Mouse (Mus musculus): Measurements from ENCODE around the gene Get4. TPM values are rescaled to one million over a fixed set of nuclear protein-coding genes. Genes with fewer than 3 reads are reported as not detected.

The Get4 gene
- polyA plus RNA-seq, 1 experiment from 2014 or later, result 134 TPM

DNA sequence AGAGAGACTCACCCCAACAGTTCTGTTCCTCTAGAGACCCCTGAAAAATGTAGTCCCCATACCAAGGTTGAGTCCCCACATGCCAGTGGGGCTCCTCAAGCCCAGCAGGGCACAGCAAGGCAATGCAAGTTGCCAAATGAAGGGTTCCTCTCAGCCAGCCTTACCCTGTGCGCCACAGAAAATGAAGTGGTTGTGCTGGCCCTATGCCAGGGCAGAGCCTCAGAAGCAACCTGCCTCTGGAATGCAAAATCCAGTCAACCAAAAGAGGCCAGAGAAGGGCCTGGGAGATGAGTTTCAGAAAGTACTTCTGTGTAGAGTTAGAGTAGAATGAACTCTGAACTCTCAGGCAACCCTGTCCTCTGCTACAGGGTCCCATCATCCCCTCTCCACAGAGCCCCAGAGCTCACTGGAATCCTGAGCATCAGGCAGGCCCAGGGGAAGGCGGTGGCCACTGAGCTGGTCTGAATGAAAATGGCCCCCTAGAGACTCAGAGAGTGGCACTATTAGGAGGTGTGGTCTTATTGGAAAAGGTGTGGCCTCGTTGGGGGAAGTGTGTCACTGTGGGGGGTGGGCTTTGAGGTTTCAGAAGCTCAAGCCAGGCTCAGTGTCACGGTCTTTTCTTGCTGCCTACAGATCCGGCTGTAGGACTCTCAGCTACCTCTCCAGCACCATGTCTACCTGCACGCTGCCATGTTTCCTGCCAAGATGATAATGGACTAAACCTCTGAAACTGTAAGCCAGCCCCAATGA, 39.9 kb downstream of the Get4 start:
- ATAC-seq (peak; percentile 26), DNase-seq (ENCODE audit: low read depth, low spot score) (no peak)
- in situ Hi-C loops (cut with MboI; ENCODE audit: low pct_unique_long_range_greater_than_20kb), result no loop called here
- no peaks in the 10 kb centered on the region for H3K27me3 ChIP-seq
- TF ChIP-seq CTCF (IDR thresholded peaks at IDR 0.05), result no peak
- ChIA-PET CTCF (interaction anchor here (2.0 kb wide), 1 partner anchor 10 kb away, joined by 8 read pairs; no protein-coding TSS in a partner anchor), POLR2A (no interaction called here)

DNA sequence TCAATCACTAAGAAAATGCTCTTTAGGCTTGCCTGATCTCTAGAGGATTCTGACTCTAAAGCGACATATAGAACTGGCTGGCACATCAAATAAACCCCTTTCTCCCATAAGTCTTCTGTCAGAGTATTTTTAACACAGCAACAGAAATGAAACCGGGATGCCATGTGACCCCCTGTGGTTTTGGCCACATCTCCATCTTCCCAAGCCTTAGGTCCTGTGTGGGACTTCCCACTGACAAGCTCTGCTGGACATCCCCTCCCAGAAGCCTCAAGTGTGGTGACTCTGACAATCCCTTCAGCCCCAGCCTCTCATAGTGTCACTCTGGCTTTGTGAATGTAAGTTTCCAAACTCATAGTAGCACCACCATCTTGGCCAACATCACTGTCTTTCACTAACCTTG, 42.0 kb downstream of the Get4 start:
- in situ Hi-C loops (cut with MboI; ENCODE audit: low pct_unique_long_range_greater_than_20kb), result no loop called here
- DNase-seq (ENCODE audit: low read depth, low spot score) (no peak), ATAC-seq (no peak)
- TF ChIP-seq CTCF (IDR thresholded peaks at IDR 0.05), result no peak
- ChIA-PET CTCF (no interaction called here), POLR2A (no interaction called here)
- no peaks in the 10 kb centered on the region for H3K27me3 ChIP-seq

DNA sequence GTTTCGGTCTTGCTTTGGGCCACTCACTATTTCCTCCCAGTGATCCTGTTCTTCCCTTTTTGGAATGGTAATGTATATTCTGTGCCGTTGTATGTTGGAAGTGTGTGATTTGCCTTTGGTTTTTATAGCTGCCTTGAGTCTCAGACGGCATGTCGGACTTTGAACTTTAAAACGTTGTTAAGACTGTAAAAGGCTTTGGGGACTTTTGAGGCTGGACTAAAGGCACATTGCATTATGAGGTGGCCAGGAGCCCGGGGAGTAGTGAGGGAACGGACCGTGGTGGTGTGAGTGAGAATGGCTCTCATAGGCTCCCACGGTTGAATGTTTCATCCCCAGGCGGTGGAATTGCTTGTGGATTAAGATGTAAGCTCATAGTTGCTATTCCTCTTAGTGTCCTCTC, 45.0 kb downstream of the Get4 start:
- POLR2A ChIA-PET, result no interaction called here
- in situ Hi-C loops (cut with MboI; ENCODE audit: low pct_unique_long_range_greater_than_20kb), result no loop called here
- DNase-seq (ENCODE audit: low read depth, low spot score) (no peak), ATAC-seq (no peak)
- no peaks in the 10 kb centered on the region for H3K27me3 ChIP-seq
- CTCF ChIA-PET, result no interaction called here
- no peak for TF ChIP-seq CTCF (IDR thresholded peaks at IDR 0.05)

GRCm38 (mm10) chr5:139297745-139298144, 45.6 kb downstream of the Get4 start:
- no peak for TF ChIP-seq CTCF (IDR thresholded peaks at IDR 0.05)
- H3K27me3 ChIP-seq, result no peaks in the 10 kb centered on the region
- ATAC-seq (no peak), DNase-seq (ENCODE audit: low read depth, low spot score) (no peak)
- ChIA-PET CTCF (interaction anchor here (1.1 kb wide), 1 partner anchor 16 kb away, joined by 4 read pairs; no protein-coding TSS in a partner anchor), POLR2A (no interaction called here)
- in situ Hi-C loops (cut with MboI; ENCODE audit: low pct_unique_long_range_greater_than_20kb), result no loop called here

GRCm38 (mm10) chr5:139302101-139302500, 50.0 kb downstream of the Get4 start:
- in situ Hi-C loops (cut with MboI; ENCODE audit: low pct_unique_long_range_greater_than_20kb), result no loop called here
- no peak for ATAC-seq
- POLR2A ChIA-PET, result no interaction called here
- H3K27me3 ChIP-seq, result no peaks in the 10 kb centered on the region
- CTCF ChIA-PET, result interaction anchor here (0.9 to 1.9 kb wide), 3 partner anchors 9 to 53 kb away, joined by 3 to 6 read pairs (median 5); no protein-coding TSS in a partner anchor
- no peak for TF ChIP-seq CTCF (IDR thresholded peaks at IDR 0.05)
- no peak for DNase-seq (ENCODE audit: low read depth, low spot score)

DNA sequence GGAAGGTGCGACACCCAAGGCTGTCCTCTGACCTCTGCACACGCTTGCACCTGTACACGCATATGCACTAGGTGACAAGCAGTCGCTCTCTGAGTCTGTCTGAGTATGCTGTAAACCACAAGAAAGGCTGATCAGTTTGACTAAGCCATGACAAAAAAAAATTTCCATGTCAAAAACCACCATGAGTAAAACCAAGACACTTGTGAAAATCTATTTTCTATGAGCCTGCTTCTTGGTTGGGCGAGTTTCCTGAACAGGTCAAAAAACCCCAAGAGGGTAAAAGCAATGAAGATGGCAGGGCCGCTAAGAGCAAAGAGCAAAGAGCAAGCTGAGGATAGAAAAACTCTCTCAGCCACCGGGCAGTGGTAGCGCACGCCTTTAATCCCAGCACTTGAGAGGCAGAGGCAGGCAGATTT, 51.5 kb downstream of the Get4 start:
- POLR2A ChIA-PET, result no interaction called here
- DNase-seq (ENCODE audit: low read depth, low spot score) (no peak), ATAC-seq (no peak)
- no peak for TF ChIP-seq CTCF (IDR thresholded peaks at IDR 0.05)
- CTCF ChIA-PET, result no interaction called here
- in situ Hi-C loops (cut with MboI; ENCODE audit: low pct_unique_long_range_greater_than_20kb), result no loop called here
- H3K27me3 ChIP-seq, result no peaks in the 10 kb centered on the region

- POLR2A ChIA-PET, result no interaction called here
- CTCF ChIA-PET, result no interaction called here
- no peak for TF ChIP-seq CTCF (IDR thresholded peaks at IDR 0.05)
- ATAC-seq (no peak), DNase-seq (ENCODE audit: low read depth, low spot score) (no peak)
- H3K27me3 ChIP-seq, result no peaks in the 10 kb centered on the region
- in situ Hi-C loops (cut with MboI; ENCODE audit: low pct_unique_long_range_greater_than_20kb), result no loop called here
Observed at GRCm38 (mm10) chr5:139309946-139310345, 57.8 kb downstream of the Get4 start.

- CTCF ChIA-PET, result interaction anchor here (1.2 to 1.4 kb wide), 2 partner anchors 9 kb away, joined by 3 read pairs; no protein-coding TSS in a partner anchor
- TF ChIP-seq CTCF (IDR thresholded peaks at IDR 0.05), result no peak
- POLR2A ChIA-PET, result no interaction called here
- in situ Hi-C loops (cut with MboI; ENCODE audit: low pct_unique_long_range_greater_than_20kb), result no loop called here
- no peaks in the 10 kb centered on the region for H3K27me3 ChIP-seq
- ATAC-seq, result no peak
- no peak for DNase-seq (ENCODE audit: low read depth, low spot score)
Observed at GRCm38 (mm10) chr5:139310477-139310876, 58.4 kb downstream of the Get4 start.

DNA sequence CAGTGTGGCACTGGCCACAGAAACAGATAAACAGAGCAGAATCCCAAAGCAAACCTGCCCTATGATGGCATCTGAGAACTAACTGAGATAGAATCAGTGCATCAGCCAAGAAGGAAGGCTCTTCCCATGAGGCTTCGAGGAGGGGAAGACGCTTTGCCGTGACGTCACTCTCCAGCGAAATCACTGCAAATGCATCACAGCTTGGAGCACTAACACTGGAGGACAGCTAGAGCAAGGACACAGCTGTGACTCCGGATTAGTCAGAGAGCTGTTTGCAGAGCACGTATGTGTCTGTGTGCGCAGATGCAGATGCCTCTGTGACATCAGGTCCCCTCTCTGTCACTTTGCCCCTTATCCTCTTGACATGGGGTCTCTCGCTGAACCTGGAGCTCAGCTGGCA, 59.7 kb downstream of the Get4 start:
- CTCF ChIA-PET, result interaction anchor here (1.2 to 1.4 kb wide), 2 partner anchors 8 to 10 kb away, joined by 3 read pairs; no protein-coding TSS in a partner anchor
- in situ Hi-C loops (cut with MboI; ENCODE audit: low pct_unique_long_range_greater_than_20kb), result no loop called here
- DNase-seq (ENCODE audit: low read depth, low spot score), result no peak
- ATAC-seq, result no peak
- H3K27me3 ChIP-seq, result no peaks in the 10 kb centered on the region
- POLR2A ChIA-PET, result no interaction called here
- TF ChIP-seq CTCF (IDR thresholded peaks at IDR 0.05), result no peak

- no peaks in the 10 kb centered on the region for H3K27me3 ChIP-seq
- CTCF ChIA-PET, result no interaction called here
- POLR2A ChIA-PET, result no interaction called here
- in situ Hi-C loops (cut with MboI; ENCODE audit: low pct_unique_long_range_greater_than_20kb), result no loop called here
- no peak for ATAC-seq
- TF ChIP-seq CTCF (IDR thresholded peaks at IDR 0.05), result no peak
- no peak for DNase-seq (ENCODE audit: low read depth, low spot score)
Observed at GRCm38 (mm10) chr5:139313536-139313935, 61.4 kb downstream of the Get4 start.

DNA sequence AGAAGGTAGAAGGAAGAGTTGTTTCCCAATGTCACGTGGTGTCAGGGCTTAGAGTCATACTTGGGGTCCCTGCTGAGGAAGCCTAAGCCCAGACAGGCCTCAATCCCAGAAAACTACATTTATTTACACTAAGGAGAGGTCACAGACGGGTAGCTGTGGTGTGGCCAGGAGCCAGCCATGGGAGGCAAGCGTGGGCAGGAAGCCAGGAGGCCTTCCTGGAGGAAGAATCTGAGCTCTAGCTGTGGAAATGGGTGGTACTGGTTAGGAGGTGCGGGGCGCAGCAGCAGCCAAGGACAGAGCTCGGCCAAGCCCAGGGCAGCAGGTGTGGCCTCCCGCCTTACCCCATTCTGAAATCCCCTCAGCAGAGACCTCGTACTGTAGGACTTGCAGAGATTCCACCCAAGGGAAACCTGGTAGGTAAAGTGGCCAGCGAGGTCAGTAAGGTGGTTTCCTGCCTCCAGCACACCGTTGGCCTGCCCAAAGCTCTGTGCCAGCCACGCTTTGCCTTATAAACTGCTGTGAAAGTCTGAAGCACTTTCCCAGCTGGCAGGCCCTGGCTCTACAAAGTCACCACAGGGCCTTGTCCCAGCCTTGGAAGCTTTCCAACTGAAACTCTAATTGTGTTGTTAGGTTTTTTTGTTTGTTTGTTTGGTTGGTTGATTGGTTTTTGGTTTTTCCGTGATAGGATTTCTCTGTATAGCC, 63.0 kb downstream of the Get4 start:
- no peaks in the 10 kb centered on the region for H3K27me3 ChIP-seq
- TF ChIP-seq CTCF (IDR thresholded peaks at IDR 0.05), result no peak
- in situ Hi-C loops (cut with MboI; ENCODE audit: low pct_unique_long_range_greater_than_20kb), result no loop called here
- no peak for ATAC-seq
- ChIA-PET POLR2A (no interaction called here), CTCF (no interaction called here)
- DNase-seq (ENCODE audit: low read depth, low spot score), result no peak
